Mouse (Mus musculus) small intestine, adult 2 months (tissue): ENCODE measurements around the gene Myt1l. TPM values are rescaled to one million over a fixed set of nuclear protein-coding genes. Genes with fewer than 3 reads are reported as not detected.

Experiments used
- H3K27ac ChIP-seq: fragments of 200-500 bp; 2 replicates; pipeline ENCODE4 v1.5.1; 2012; ENCODE audit warnings: low read depth, low read length, control low read depth, inconsistent platforms; ENCODE audit not compliant: insufficient read depth
- H3K27me3 ChIP-seq: fragments of 200-500 bp; 2 replicates; pipeline ENCODE4 v1.6.1; 2012; ENCODE audit warnings: mild to moderate bottlenecking, moderate library complexity, low read length, inconsistent platforms; ENCODE audit not compliant: control insufficient read depth, insufficient read depth
- H3K36me3 ChIP-seq: fragments of 200-500 bp; 2 replicates; pipeline ENCODE4 v1.6.1; 2012; ENCODE audit warnings: mild to moderate bottlenecking, low read length, control low read depth, inconsistent platforms; ENCODE audit not compliant: control insufficient read depth, insufficient read depth
- H3K4me1 ChIP-seq: fragments of 200-500 bp; 2 replicates; pipeline ENCODE4 v1.6.1; 2012; ENCODE audit warnings: low read length, inconsistent platforms, mixed read lengths; ENCODE audit not compliant: control insufficient read depth, insufficient read depth, insufficient read length
- H3K4me3 ChIP-seq: fragments of 200-500 bp; 2 replicates; pipeline ENCODE4 v1.5.1; 2012; ENCODE audit warnings: low read depth, mild to moderate bottlenecking, control low read depth, inconsistent platforms, low read length, moderate library complexity
- CTCF ChIP-seq: fragments of 200-500 bp; IDR thresholded peaks from 2 replicates; pipeline ENCODE4 v1.5.1; 2012; ENCODE audit warnings: low read depth, mild to moderate bottlenecking, control low read depth, inconsistent platforms, low read length, moderate library complexity, mixed read lengths; ENCODE audit not compliant: insufficient replicate concordance, insufficient read length; ENCODE audit errors: extremely low read depth
- POLR2A ChIP-seq: fragments of 200-500 bp; IDR thresholded peaks from 2 replicates; pipeline ENCODE4 v1.6.1; 2012; ENCODE audit warnings: low read depth, mild to moderate bottlenecking, control low read depth, inconsistent platforms, low read length, moderate library complexity
- WGBS: fragments of 180-500 bp; shearing (Covaris S2); methylation state at CpG from one replicate; pipeline ENCODE4 v1.1.7; 2018; 5-methylcytosine and 5-hydroxymethylcytosine counted together
- polyA plus RNA-seq: library from polyadenylated mRNA; depleted of rRNA; stranded (reverse); fragments of >200 nt; gene quantifications from 2 replicates; pipeline ENCODE4 v1.2.3, GENCODE M21; 2012

Myt1l gene
- polyA plus RNA-seq, 1 experiment = 0.38 TPM

GRCm38 (mm10) chr12:29569311-29569710, 41.1 kb downstream of the Myt1l start:
- WGBS = 70% methylated on average over 7 of the region's 7 CpGs
- no peaks in the 10 kb centered on the region for H3K4me1 ChIP-seq
- TF ChIP-seq CTCF (no peak), POLR2A (no peak)
- no peak overlapping the region for H3K27ac ChIP-seq
- H3K4me3 ChIP-seq = no peak overlapping the region
- H3K27me3 ChIP-seq = no peaks in the 10 kb centered on the region
- no peaks in the 10 kb centered on the region for H3K36me3 ChIP-seq

- Histone ChIP-seq H3K27me3 (no peaks in the 10 kb centered on the region), H3K4me3 (no peak overlapping the region), H3K4me1 (no peaks in the 10 kb centered on the region), H3K27ac (no peak overlapping the region), H3K36me3 (no peaks in the 10 kb centered on the region)
- WGBS = 84% methylated on average over 6 of the region's 6 CpGs
- TF ChIP-seq POLR2A = no peak
- no peak for TF ChIP-seq CTCF
Measured at GRCm38 (mm10) chr12:29570351-29570750, 42.2 kb downstream of the Myt1l start.

- Histone ChIP-seq H3K27me3 (no peaks in the 10 kb centered on the region), H3K36me3 (no peaks in the 10 kb centered on the region), H3K27ac (no peak overlapping the region), H3K4me3 (no peak overlapping the region), H3K4me1 (no peaks in the 10 kb centered on the region)
- no peak for TF ChIP-seq POLR2A
- WGBS = 85% methylated on average over 5 of the region's 5 CpGs
Measured at GRCm38 (mm10) chr12:29571613-29572012, 43.4 kb downstream of the Myt1l start.

- Histone ChIP-seq H3K4me3 (no peak overlapping the region), H3K27ac (no peak overlapping the region), H3K4me1 (no peaks in the 10 kb centered on the region), H3K36me3 (no peaks in the 10 kb centered on the region), H3K27me3 (no peaks in the 10 kb centered on the region)
- 76% methylated on average over 1 of the region's 1 CpGs for WGBS
- no peak for TF ChIP-seq CTCF
- TF ChIP-seq POLR2A = no peak
Measured at GRCm38 (mm10) chr12:29593787-29594186, 65.6 kb downstream of the Myt1l start.

- WGBS = 45% methylated on average over 6 of the region's 6 CpGs
- no peak overlapping the region for H3K27ac ChIP-seq
Measured at GRCm38 (mm10) chr12:29599916-29600315, 71.7 kb downstream of the Myt1l start.

GRCm38 (mm10) chr12:29601223-29601622, 73.0 kb downstream of the Myt1l start:
- WGBS = 84% methylated on average over 6 of the region's 6 CpGs

More at GRCm38 (mm10) chr12:29599916-29600315, 71.7 kb downstream of the Myt1l start:
- Histone ChIP-seq H3K4me1 (no peaks in the 10 kb centered on the region), H3K36me3 (no peaks in the 10 kb centered on the region), H3K27me3 (no peaks in the 10 kb centered on the region), H3K4me3 (no peak overlapping the region)
- 0 out of 2 replicates have a peak, but pooled peaks have one; percentile 7 for TF ChIP-seq CTCF
- no peak for TF ChIP-seq POLR2A

GRCm38 (mm10) chr12:29604659-29605058, 76.5 kb downstream of the Myt1l start:
- no peak overlapping the region for H3K27ac ChIP-seq
- 72% methylated on average over 7 of the region's 7 CpGs for WGBS
- TF ChIP-seq POLR2A = no peak

More at GRCm38 (mm10) chr12:29601223-29601622, 73.0 kb downstream of the Myt1l start:
- no peak overlapping the region for H3K27ac ChIP-seq
- H3K36me3 ChIP-seq = no peaks in the 10 kb centered on the region
- TF ChIP-seq CTCF (no peak), POLR2A (no peak)
- no peaks in the 10 kb centered on the region for H3K27me3 ChIP-seq
- H3K4me3 ChIP-seq = no peak overlapping the region
- no peaks in the 10 kb centered on the region for H3K4me1 ChIP-seq

GRCm38 (mm10) chr12:29605124-29605523, 76.9 kb downstream of the Myt1l start:
- TF ChIP-seq POLR2A (no peak), CTCF (no peak)
- Histone ChIP-seq H3K36me3 (no peaks in the 10 kb centered on the region), H3K27me3 (no peaks in the 10 kb centered on the region), H3K4me3 (no peak overlapping the region), H3K4me1 (no peaks in the 10 kb centered on the region), H3K27ac (no peak overlapping the region)
- 86% methylated on average over 5 of the region's 5 CpGs for WGBS

More at GRCm38 (mm10) chr12:29604659-29605058, 76.5 kb downstream of the Myt1l start:
- Histone ChIP-seq H3K4me1 (no peaks in the 10 kb centered on the region), H3K4me3 (no peak overlapping the region), H3K27me3 (no peaks in the 10 kb centered on the region), H3K36me3 (no peaks in the 10 kb centered on the region)
